Mouse (Mus musculus) lung, embryonic 14.5 days (tissue): ENCODE data around the gene Slc36a1. TPM values are rescaled to one million over a fixed set of nuclear protein-coding genes. Genes with fewer than 3 reads are reported as not detected.

Source experiments
- ATAC-seq: fragments of 200-750 bp; cut with Nextera tagmentation; 2 replicates; pipeline ENCODE4 v1.8.0; 2017; ENCODE audit warnings: mild to moderate bottlenecking, moderate TSS enrichment, moderate library complexity; ENCODE audit not compliant: insufficient read depth
- DNase-seq: peaks from one replicate; pipeline ENCODE4 v3.0.0-alpha.2; 2015
- H3K27ac ChIP-seq: fragments of 300-500 bp; sonication (generic); 2 replicates; pipeline ENCODE4 v1.5.1; 2014; ENCODE audit warnings: low read depth, mild to moderate bottlenecking, moderate library complexity
- H3K27me3 ChIP-seq: fragments of 300-500 bp; sonication (generic); 2 replicates; pipeline ENCODE4 v1.6.1; 2014; ENCODE audit warnings: low read length, control low read depth; ENCODE audit not compliant: insufficient read depth
- H3K36me3 ChIP-seq: fragments of 300-500 bp; sonication (generic); 2 replicates; pipeline ENCODE4 v1.6.1; 2014; ENCODE audit warnings: control low read depth; ENCODE audit not compliant: insufficient read depth
- H3K4me1 ChIP-seq: fragments of 300-500 bp; sonication (generic); 2 replicates; pipeline ENCODE4 v1.6.1; 2014; ENCODE audit warnings: antibody characterized with exemption, control low read depth; ENCODE audit not compliant: insufficient read depth
- H3K4me2 ChIP-seq: fragments of 300-500 bp; sonication (generic); 2 replicates; pipeline ENCODE4 v1.6.1; 2014; ENCODE audit warnings: mild to moderate bottlenecking
- H3K4me3 ChIP-seq: fragments of 300-500 bp; sonication (generic); 2 replicates; pipeline ENCODE4 v1.5.1; 2014; ENCODE audit warnings: low read depth, low read length
- H3K9ac ChIP-seq: fragments of 300-500 bp; sonication (generic); 2 replicates; pipeline ENCODE4 v1.6.1; 2014
- H3K9me3 ChIP-seq: fragments of 300-500 bp; sonication (generic); 2 replicates; pipeline ENCODE4 v1.6.1; 2016; ENCODE audit warnings: low read depth, low read length, control low read depth
- CTCF ChIP-seq: IDR thresholded peaks from 2 replicates; pipeline ENCODE4 v1.5.1; 2016; ENCODE audit warnings: antibody characterized with exemption, low read depth
- WGBS: fragments of 180-500 bp; shearing (Covaris S2); extraction: QIAGEN DNeasy Blood & Tissue Kit; methylation state at CpG from one replicate; pipeline ENCODE4 v1.1.7; 2014; 5-methylcytosine and 5-hydroxymethylcytosine counted together
- polyA plus RNA-seq: library from polyadenylated mRNA; unstranded; fragments of >200 nt; fragmentation: Nextera tagmentation; extraction: Ambion mirVana; gene quantifications from 2 replicates; pipeline ENCODE4 v1.2.1, GENCODE M21; 2014

Gene Slc36a1
- 1.9 and 2.4 TPM in 2 replicates for polyA plus RNA-seq

DNA sequence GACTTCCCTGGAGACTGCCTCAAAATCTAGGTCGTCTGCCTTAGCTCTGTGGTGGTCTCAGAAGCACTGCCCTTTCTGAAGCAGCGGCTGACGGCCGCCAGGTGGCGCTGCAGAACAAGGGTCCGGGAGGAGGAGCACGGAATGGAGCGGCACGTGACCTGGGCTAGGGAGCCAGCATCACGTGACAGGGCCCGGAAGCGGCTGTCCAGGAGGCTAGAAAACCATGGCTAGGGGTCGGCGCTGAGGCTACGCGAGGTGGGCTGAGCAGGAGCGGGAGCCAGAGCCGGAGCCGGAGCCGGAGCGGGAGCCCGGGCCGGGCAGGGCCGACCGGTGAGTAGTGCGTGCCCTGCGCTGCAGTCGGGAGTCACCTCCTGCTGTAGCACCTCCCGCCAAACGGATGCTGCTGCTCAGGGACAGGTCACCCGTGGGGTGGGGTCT lies at the start of gene Slc36a1:
Gene Slc36a1, plus strand, starts transcription at position 192 of the 438 bp plus-strand sequence.
- DNase-seq (peak; percentile 98), ATAC-seq (peak; percentile 90)
- H3K27ac ChIP-seq, result no peak within 1 kb of the TSS
- under 1% methylated on average over 31 of the region's 31 CpGs for WGBS
- H3K4me2 ChIP-seq, result peak within 1 kb of the TSS; percentile 99
- H3K9ac ChIP-seq, result peak within 1 kb of the TSS; percentile 72
- peak; percentile 99 for TF ChIP-seq CTCF
- 0 out of 2 replicates have a peak, but pooled peaks cover 5% of the 10 kb centered on the region for H3K4me1 ChIP-seq
- no peaks in the 10 kb centered on the region for H3K36me3 ChIP-seq
- H3K9me3 ChIP-seq, result no peaks in the 10 kb centered on the region
- H3K4me3 ChIP-seq, result peak within 1 kb of the TSS; percentile 82
- peaks cover 4% of the 10 kb centered on the region; the same call in 1 of the 2 replicates for H3K27me3 ChIP-seq

DNA sequence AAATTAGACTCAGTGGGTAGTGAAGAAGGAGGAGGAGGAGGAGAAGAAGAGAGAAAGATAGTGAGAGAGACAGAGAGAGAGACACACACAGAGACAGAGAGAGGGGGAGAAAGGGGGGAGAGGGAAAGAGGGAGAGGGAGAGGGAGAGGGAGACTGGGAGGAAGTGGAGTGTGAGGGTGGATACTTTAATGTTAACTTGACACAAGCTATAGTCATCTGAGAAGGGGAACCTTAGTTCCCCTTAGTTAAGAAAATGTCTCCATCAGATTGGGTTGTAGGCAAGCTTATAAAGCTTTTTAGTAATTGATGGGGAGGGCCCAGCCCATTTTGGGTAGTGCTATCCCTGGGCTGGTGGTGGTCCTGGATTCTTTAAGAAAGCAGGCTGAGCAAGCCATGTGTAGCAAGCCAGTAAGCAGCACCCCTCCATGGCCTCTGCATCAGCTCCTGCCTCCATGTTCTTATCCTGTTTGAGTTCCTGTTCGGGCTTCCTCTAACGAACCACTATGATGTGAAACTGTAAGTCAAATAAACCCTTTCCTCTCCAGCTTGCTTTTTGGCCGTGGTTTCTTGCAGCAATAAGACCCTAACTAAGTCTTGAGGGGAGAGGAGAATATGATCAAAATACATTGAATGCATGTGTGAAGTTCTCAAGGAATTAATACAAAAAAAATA lies 49.6 kb upstream of the Slc36a1 start:
- H3K4me1 ChIP-seq, result no peaks in the 10 kb centered on the region
- no peak overlapping the region for H3K9ac ChIP-seq
- no peak for TF ChIP-seq CTCF
- no peak overlapping the region for H3K4me3 ChIP-seq
- no peak for DNase-seq
- H3K27ac ChIP-seq, result no peak overlapping the region
- H3K36me3 ChIP-seq, result no peaks in the 10 kb centered on the region
- no peak overlapping the region for H3K4me2 ChIP-seq
- ATAC-seq, result no peak
- no peaks in the 10 kb centered on the region for H3K9me3 ChIP-seq
- H3K27me3 ChIP-seq, result no peaks in the 10 kb centered on the region
- WGBS, result 27% methylated on average over 3 of the region's 3 CpGs

- no peak for ATAC-seq
- no peaks in the 10 kb centered on the region for H3K9me3 ChIP-seq
- no peaks in the 10 kb centered on the region for H3K4me1 ChIP-seq
These were observed 49.1 kb upstream of the Slc36a1 start for GRCm38 (mm10) chr11:55155070-55155421.

DNA sequence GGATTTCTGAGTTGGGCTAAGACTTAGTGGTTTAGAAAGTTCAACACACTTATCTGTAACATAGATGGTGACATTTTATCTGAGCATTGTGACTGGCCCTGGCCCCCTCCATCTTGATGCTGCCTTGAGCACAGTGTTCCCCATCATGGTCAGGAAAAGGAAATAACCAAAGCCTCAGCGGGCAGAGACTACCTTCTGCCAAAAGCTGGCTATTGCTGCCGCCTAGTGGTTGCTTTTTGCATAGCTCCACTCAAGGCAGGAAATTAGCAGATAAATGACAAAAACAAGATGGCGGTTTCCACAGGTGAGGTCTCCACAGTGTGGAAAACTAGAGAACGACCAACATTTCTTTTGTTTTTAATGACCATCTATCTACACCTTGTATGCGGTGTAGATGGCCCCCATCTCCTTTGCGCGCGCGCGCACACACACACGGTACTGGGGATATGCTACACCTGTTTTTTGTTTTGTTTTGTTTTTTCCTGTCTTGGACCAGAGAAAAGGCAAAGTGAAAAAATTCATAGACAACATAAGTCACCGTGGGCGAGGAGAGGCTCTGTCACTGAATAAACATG lies 45.3 kb upstream of the Slc36a1 start:
- TF ChIP-seq CTCF, result peak; percentile 96
- 50% methylated on average over 13 of the region's 13 CpGs for WGBS
- Histone ChIP-seq H3K4me1 (no peaks in the 10 kb centered on the region), H3K4me2 (no peak overlapping the region), H3K9me3 (no peaks in the 10 kb centered on the region), H3K27ac (no peak overlapping the region), H3K36me3 (no peaks in the 10 kb centered on the region), H3K9ac (no peak overlapping the region), H3K4me3 (no peak overlapping the region), H3K27me3 (no peaks in the 10 kb centered on the region)
- DNase-seq, result peak; percentile 91
- no peak; the same call in 1 of the 2 replicates for ATAC-seq

More at GRCm38 (mm10) chr11:55155070-55155421, 49.1 kb upstream of the Slc36a1 start:
- no peak for DNase-seq
- Histone ChIP-seq H3K27ac (no peak overlapping the region), H3K27me3 (no peaks in the 10 kb centered on the region), H3K4me3 (no peak overlapping the region), H3K9ac (no peak overlapping the region), H3K4me2 (no peak overlapping the region), H3K36me3 (no peaks in the 10 kb centered on the region)
- WGBS, result 61% methylated on average over 6 of the region's 6 CpGs
- TF ChIP-seq CTCF, result no peak

GRCm38 (mm10) chr11:55162670-55163069 lies 41.5 kb upstream of the Slc36a1 start:
- WGBS, result 50% methylated on average over 9 of the region's 9 CpGs
- H3K36me3 ChIP-seq, result no peaks in the 10 kb centered on the region
- ATAC-seq (no peak), DNase-seq (peak; percentile 67)
- no peaks in the 10 kb centered on the region for H3K27me3 ChIP-seq
- no peak overlapping the region for H3K27ac ChIP-seq
- no peaks in the 10 kb centered on the region for H3K9me3 ChIP-seq
- no peak overlapping the region for H3K9ac ChIP-seq
- TF ChIP-seq CTCF, result peak; percentile 73
- H3K4me1 ChIP-seq, result no peaks in the 10 kb centered on the region
- H3K4me2 ChIP-seq, result no peak overlapping the region
- no peak overlapping the region for H3K4me3 ChIP-seq

DNA sequence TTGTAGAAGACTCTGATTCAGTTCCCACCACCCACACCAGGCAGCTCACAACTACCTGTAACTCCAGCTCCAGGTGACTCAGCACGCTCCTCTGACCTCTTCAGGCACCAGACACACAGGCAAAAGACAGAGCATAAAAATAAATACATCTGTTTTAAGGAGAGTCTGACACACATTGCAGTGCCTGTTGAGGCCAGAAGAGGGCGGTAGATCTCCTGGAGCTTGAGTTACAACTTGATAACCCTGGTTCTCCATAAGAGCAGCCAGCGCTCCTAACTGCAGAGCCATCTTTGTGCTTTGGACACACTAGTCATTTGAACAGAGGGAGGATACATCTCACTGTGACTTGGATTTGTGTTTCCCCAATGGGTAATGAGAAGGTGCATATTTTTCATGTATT lies 39.4 kb upstream of the Slc36a1 start:
- no peak for ATAC-seq
- Histone ChIP-seq H3K36me3 (no peaks in the 10 kb centered on the region), H3K9ac (no peak overlapping the region), H3K9me3 (no peaks in the 10 kb centered on the region), H3K27ac (no peak overlapping the region), H3K27me3 (no peaks in the 10 kb centered on the region), H3K4me3 (no peak overlapping the region), H3K4me1 (no peaks in the 10 kb centered on the region), H3K4me2 (no peak overlapping the region)
- DNase-seq, result peak; percentile 70
- TF ChIP-seq CTCF, result peak; percentile 68
- WGBS, result 44% methylated on average over 3 of the region's 3 CpGs

- ATAC-seq (no peak), DNase-seq (no peak)
- H3K4me1 ChIP-seq, result no peaks in the 10 kb centered on the region
- no peak overlapping the region for H3K27ac ChIP-seq
- no peak overlapping the region for H3K9ac ChIP-seq
- no peak overlapping the region for H3K4me3 ChIP-seq
- no peak overlapping the region for H3K4me2 ChIP-seq
- 93% methylated on average over 7 of the region's 7 CpGs for WGBS
- no peaks in the 10 kb centered on the region for H3K9me3 ChIP-seq
- H3K36me3 ChIP-seq, result no peaks in the 10 kb centered on the region
- no peaks in the 10 kb centered on the region for H3K27me3 ChIP-seq
- TF ChIP-seq CTCF, result no peak
These were observed 38.4 kb upstream of the Slc36a1 start for GRCm38 (mm10) chr11:55165748-55166147.
